Mouse (Mus musculus) gastrocnemius, postnatal 36 days (tissue): ENCODE measurements at regions not wholly inside any gene's neighbourhood (a gene's known extent, or its start where the extent isn't known, plus 50 kb on each side); places are given as distances from the start of the nearest gene placed in this dataset.

ENCODE experiments used
- DNase-seq, 2 experiments: peaks; one replicate each; pipeline ENCODE4 v3.0.0; 2022
- intact Hi-C: fragments of 180-260 bp; cut with DNase I; formaldehyde crosslinking; loops from one replicate; pipeline ENCODE4 v1.15.1; 2025

GRCm38 (mm10) chr10:100152821-100153220 is 137.4 kb downstream of the Kitl start:
- intact Hi-C loops = no loop called here
- DNase-seq = no peak

GRCm38 (mm10) chr10:100153311-100153710 is 137.9 kb downstream of the Kitl start:
- intact Hi-C loops = no loop called here
- DNase-seq = no peak

GRCm38 (mm10) chr10:100155566-100155965 is 140.1 kb downstream of the Kitl start:
- intact Hi-C loops = no loop called here
- no peak for DNase-seq

GRCm38 (mm10) chr10:100159843-100160531 is 144.6 kb downstream of the Kitl start:
- intact Hi-C loops = loop anchor here (10.0 kb wide), 1 partner anchor 515 kb away; no protein-coding TSS in a partner anchor
- no peak for DNase-seq

- intact Hi-C loops = loop anchor here (10.0 kb wide), 1 partner anchor 516 kb away; no protein-coding TSS in a partner anchor
- no peak for DNase-seq
Observed at GRCm38 (mm10) chr10:100160532-100160852, 145.1 kb downstream of the Kitl start.

GRCm38 (mm10) chr10:100161117-100161516 is 145.7 kb downstream of the Kitl start:
- DNase-seq = no peak
- intact Hi-C loops = loop anchor here (10.0 kb wide), 1 partner anchor 516 kb away; no protein-coding TSS in a partner anchor

- no peak for DNase-seq
- intact Hi-C loops = loop anchor here (10.0 kb wide), 1 partner anchor 520 kb away; no protein-coding TSS in a partner anchor
Observed at GRCm38 (mm10) chr10:100164526-100164925, 149.1 kb downstream of the Kitl start.

- DNase-seq = no peak
- intact Hi-C loops = no loop called here
Observed at GRCm38 (mm10) chr10:100170836-100171235, 155.4 kb downstream of the Kitl start.

- DNase-seq = no peak
- intact Hi-C loops = no loop called here
Observed at GRCm38 (mm10) chr10:100197673-100198072, 137.8 kb upstream of the Gm4301 start.

GRCm38 (mm10) chr10:100199090-100199690 is 136.3 kb upstream of the Gm4301 start:
- intact Hi-C loops = no loop called here

GRCm38 (mm10) chr10:100200431-100200830 is 135.0 kb upstream of the Gm4301 start:
- intact Hi-C loops = no loop called here

More at GRCm38 (mm10) chr10:100199090-100199690, 136.3 kb upstream of the Gm4301 start:
- no peak for DNase-seq

GRCm38 (mm10) chr10:100206617-100207530 is 128.6 kb upstream of the Gm4301 start:
- intact Hi-C loops = no loop called here
- DNase-seq = no peak

More at GRCm38 (mm10) chr10:100200431-100200830, 135.0 kb upstream of the Gm4301 start:
- no peak for DNase-seq

- DNase-seq = no peak
- intact Hi-C loops = no loop called here
Observed at GRCm38 (mm10) chr10:100210684-100211083, 124.8 kb upstream of the Gm4301 start.

- intact Hi-C loops = no loop called here
- DNase-seq = no peak
Observed at GRCm38 (mm10) chr10:100224459-100225097, 110.9 kb upstream of the Gm4301 start.

GRCm38 (mm10) chr10:100259235-100259900 is 76.1 kb upstream of the Gm4301 start:
- DNase-seq = no peak
- intact Hi-C loops = no loop called here

GRCm38 (mm10) chr10:100263447-100263846 is 72.0 kb upstream of the Gm4301 start:
- intact Hi-C loops = no loop called here
- DNase-seq = no peak

GRCm38 (mm10) chr10:100264066-100264465 is 71.4 kb upstream of the Gm4301 start:
- DNase-seq = no peak
- intact Hi-C loops = no loop called here

- intact Hi-C loops = no loop called here
- DNase-seq = no peak
Observed at GRCm38 (mm10) chr10:100282471-100282870, 53.0 kb upstream of the Gm4301 start.
